Mouse (Mus musculus) erythroblast, embryonic 14.5 days (primary cell): Measurements from ENCODE around the gene Syt7.

Source experiments
- GATA1 ChIP-seq: IDR thresholded peaks from 2 replicates; pipeline ENCODE4 v1.6.1; 2012; ENCODE audit warnings: low read length, inconsistent platforms, mixed read lengths
- TAL1 ChIP-seq: IDR thresholded peaks from 3 replicates; pipeline ENCODE4 v1.6.1; 2012; ENCODE audit warnings: low read length, inconsistent platforms, mixed read lengths

GRCm38 (mm10) chr19:10390099-10390680 lies 1.3 kb downstream of the Syt7 start:
- no peak for TF ChIP-seq GATA1
- no peak for TF ChIP-seq TAL1
